Mouse (Mus musculus) urinary bladder, postnatal 36 days (tissue): ENCODE measurements around the gene Dicer1.

Experiments used
- DNase-seq, 2 experiments: peaks; one replicate each; pipeline ENCODE4 v3.0.0; 2022; ENCODE audit warnings: low spot score in 2 of 2, mixed read lengths in 1 of 2

Dicer1 gene

DNA sequence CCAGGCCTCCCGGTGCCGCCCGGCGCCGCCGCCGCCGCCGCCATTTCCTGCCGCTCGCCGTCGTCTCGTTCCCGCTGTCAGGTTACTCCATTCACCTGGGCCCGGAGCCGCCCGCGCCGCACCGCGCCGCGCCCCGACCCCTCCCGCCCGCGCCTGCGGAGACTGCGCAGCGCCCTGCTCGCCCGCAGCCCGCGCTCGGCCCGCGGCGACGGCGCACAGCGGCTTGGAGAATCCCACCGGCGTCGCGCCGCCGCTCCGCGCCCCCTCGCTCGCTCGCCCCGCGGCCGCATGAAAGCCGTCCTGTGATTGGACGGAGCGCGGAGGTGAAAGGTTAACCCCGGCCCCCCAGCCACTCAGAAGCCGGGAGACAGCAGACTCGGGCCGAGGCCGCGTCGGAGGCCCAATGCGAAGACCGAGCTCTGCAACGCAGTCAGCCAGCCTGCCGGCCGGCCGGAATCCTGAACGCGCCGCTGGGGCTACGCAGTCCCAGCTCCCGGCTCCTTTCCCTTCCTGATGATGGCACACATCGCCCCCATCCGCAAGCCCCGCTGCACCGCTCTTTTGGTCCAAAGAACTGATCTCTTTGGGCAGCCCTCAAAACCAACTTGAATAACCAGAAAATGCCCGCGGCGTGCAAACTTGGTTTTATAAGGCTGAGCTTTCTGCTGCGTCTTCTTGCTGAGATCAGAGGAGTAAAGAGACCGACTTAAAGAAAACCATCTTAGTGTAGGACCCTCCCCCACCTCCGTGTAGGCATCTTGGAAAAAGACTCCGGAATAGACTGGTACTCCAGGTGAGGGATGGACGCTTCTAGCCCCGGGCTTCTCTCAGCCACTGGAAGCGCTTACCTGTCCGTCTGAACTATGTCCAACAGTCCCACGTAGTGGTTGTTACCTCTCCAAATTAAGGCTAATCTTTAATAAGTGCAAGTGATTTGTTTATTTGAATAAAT lies at the start of gene Dicer1:
Gene Dicer1, minus strand, starts transcription at position 139 of the 952 bp plus-strand sequence.
- peak; percentile 97 to 98 for DNase-seq

DNA sequence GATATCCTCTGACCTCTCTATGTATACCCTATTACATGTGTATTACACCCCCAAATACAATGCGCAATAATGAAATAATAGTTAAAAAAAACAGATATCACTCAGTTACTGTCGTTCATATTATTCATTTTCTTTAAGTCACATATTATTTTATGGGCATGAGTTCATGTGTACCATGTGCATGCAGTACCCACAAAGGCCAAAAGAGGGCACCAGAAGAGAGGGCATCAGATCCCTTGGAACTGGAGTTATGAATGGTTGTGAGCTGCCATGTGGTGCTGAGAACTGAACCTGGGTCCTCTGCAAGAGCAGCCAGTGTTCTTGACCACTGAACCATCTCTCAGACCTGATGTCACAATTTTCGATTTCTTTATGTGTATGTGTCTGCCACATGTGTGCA lies 47.6 kb upstream of the Dicer1 start:
- no peak for DNase-seq

DNA sequence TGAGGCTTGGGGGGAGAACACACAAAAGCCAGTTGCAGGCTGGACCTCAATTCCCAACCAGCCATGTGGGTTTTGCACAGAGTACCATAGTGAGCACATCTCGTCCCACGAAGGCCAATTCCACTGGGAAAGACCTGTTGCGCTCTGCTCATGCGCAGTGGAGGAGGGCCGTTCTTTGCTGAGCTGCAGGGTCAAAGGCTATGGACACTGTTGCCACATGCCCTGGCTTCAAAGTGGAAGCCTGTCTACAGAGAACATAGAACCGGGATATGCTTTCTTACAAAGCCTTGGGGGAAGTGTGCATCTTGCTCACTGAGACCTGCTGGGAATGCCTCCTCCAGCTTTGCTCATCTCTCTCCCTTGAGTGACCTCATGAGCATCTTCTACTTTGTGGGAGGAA lies 46.2 kb upstream of the Dicer1 start:
- DNase-seq = no peak

DNA sequence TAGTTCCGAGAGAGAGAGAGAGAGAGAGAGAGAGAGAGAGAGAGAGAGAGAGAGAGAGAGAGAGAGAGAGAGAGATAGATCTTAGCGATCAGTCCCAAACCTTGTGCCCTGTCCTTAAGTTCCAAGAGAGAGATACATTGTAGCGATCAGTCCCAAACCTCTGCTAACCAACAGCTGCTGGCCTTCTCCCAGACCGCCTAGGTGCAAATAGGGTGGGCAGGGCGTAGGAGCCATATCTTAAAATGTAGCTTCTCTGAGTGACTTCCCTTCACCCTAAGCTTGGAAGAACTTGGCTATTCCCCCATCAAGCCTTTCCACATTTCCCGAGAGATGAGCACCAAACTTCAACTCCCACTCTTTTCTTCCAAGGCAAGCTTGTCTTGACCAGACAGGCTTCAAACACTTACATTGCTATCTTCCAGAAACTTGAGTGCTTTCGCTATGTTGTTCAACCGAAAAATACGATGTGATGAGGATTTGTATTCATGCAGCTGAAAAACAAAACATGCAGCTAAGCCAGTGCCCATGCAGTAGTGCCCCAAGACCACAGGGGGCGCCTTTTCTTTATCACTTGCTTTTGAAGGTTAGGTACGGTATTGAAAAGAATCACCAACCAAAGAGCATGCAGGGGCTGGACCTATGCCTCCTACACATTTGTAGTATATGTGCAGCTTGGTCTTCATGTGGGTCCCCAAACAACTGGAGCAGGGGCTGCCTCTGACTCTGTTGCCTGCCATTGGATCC lies 45.1 kb upstream of the Dicer1 start:
- no peak for DNase-seq

DNA sequence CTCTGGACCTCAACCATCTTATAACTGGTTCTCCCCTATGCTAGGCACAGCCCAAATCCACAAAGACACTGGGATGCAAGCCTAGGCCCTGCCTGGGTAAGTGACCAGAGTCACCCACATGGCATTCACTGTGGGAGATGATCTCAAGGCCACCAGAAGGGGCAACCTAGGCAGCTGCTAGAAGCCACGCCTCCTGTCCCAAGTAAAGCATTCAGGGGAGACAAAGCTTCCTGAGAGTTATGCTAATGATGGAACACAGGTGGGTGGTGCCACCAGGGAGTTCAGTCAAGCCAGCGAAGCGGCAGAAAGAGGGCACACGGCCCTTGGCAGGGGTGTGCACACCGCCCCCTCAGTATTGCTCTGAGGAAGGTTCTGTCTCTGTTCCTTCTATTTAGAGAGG lies 43.2 kb upstream of the Dicer1 start:
- DNase-seq = no peak

DNA sequence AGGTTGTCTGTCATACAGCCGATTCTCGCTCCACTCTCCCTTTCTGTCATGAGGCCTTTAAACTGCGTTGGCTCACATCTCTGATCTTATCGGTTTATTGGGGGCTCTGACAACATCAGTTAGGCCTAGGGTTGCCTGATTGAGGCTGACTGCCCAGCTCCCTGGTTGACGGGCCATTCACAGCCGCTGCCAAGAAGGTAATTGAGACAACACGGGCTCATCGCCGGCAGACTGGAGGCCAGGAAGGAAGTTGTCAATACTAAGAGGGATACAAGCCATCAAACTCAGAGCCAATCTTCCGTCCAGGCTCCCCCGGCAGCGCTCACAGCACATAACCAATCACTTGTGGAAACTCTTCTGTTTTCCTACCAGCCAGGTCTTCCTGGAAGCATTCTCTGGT lies 41.7 kb upstream of the Dicer1 start:
- DNase-seq = no peak

DNA sequence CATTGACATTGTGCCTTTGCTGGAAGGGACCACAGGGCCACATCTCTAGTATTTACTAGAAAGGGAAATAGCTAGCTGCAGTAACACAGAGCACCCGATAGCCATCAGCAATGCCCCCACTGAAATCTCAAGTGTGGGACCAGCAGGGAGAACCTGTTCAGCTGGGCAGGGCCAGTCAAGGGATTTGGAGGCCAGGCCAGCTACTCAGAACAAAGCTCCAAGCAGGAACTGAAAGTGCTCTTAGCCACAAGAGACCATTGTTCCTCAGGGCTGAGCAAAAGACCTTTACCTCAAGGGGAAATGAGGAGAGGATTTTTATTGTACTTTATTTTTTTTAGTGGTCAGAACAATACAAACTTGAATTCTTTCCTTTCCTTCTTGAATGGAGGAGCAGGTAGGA lies 25.9 kb upstream of the Dicer1 start:
- DNase-seq = peak; percentile 21 to 42

DNA sequence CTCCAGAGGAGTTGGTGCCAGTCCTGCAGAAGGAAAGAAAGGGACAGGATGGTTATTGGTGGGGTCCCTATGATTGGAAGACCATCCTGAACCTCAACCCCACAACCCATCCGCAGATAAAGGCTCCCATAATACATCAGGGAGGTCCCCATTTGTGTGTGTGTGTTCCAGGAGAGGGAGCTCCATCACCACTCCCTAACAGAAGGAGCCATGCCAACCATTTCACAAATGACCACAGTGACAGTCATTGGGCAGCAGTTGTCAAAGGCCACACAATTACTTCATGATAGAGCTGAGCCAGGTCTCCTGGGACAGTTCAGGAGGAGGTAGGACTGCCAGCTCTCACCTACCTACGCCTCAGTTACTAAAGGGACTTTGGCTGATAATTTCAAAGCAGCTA lies 20.2 kb upstream of the Dicer1 start:
- DNase-seq = no peak

DNA sequence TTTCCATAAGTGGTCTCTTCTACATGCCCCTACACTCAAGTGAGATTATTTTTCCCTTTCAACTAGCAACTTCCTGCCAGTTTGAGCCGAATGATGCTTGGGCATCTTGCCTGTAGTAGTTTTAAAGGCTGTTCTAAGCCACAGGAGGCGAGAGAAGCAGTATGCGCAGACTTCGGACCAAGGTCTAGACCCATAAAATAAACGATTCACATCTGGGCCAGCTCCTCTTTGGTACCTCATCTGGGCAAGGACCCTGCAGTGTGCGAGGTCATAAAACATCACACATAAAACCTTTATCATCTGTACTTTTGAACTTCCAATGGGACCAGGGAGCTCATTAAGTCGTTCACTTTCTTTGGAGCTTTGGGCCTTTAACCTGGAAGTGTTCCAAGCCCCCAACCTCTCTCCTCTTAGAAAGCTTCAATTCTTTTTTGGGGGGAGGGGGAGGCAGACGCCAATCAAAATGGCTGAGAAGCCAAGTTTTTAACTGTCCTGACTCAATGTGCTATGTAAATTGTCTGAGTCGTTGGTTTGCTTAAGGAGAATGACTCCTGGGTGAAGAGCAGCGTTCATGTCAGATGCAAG lies 17.5 kb upstream of the Dicer1 start:
- DNase-seq = no peak

DNA sequence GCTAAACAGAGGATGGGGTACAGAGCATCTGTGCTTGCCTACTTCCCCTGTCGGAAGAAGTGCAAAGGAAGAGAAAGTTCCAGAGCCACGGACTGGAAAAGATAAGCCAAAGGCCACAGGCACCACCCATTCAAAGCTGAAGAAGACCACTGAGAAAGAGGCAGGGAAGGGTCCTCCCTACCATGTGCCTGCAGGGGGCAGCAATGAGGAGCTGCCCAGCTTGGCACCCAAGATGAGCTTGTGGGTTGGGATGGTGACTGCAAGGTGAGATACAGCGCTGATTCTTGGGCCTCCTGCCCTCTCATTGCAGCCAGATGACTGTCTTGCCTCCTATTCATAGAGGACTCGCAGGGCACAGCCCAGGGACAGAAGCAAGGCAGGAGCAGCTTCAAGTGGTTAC lies 15.4 kb upstream of the Dicer1 start:
- no peak for DNase-seq

DNA sequence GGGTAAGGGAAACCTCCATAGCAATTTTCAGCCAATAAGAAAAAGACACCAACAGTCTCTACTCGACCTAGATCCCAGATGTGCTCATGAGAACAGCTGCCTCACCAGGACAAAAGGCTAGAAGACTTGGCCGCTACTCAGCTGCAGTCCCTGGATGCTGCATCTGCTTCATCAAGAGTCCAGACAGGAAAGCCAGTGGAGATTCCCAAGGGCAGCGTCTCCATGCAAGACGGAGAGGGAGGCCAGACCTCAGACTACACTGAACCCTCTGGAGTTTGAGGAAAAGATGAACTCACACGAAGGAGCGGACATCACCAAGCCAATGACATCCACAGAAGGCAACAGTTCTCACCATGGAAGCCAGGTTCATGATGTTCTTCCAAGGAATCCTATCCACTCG lies 14.0 kb upstream of the Dicer1 start:
- no peak for DNase-seq

DNA sequence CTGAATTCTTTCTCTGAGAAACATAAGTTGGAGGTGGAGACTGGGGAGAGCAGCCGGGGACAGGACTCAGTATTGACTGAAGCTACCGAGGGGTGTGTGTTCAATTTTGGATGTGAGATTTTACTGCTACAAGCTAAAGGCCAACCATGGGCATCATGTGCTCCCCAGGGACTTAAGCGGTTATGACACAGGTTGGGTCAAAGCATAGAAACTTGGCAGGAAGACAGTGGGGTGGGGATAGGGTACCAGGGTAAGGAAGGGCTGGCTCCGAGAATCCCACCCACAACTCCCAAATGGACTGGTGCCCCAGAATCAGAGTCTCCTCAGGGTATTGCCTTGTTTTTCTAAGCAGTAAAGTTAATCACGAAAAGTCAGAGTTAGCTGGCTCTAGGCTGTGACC lies 13.4 kb upstream of the Dicer1 start:
- no peak for DNase-seq

DNA sequence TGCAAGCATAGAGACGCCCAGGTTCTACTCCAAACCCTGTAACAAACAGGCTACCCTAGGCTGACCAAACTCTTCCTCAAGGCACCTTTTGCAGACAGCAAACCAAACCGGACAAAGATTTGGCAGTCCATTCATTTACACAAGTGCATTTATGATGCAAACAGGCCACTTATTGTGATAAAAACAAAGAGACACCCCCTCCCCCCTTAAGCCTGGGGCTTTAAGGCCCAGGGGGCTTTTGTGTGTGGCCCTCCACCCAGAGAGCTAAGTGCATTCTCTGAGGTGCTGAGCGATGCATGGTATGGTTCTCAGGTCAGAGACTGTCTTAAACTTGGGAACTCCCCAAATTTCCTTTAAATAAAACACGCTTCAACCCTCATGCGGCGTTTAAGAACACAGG lies 12.2 kb upstream of the Dicer1 start:
- no peak for DNase-seq

DNA sequence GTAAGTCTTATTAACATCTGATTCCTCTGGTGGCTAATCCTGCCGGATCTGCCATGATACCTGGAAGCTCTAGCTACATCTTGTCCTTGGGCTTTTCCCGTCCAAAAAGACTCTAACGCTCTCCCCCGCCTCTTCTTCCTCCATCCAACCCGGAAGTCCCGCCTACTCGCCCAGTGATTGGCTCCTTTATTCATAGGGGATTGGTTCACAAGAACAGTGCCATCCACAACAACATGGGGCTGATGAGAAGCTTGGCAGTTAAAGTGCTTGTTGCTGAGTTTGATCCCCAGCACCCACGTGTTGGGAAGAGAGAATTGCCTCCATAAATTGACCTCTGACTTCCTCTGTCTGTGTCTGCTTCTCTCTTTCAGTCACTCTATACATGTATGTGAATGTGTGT lies 9.7 kb upstream of the Dicer1 start:
- no peak for DNase-seq

DNA sequence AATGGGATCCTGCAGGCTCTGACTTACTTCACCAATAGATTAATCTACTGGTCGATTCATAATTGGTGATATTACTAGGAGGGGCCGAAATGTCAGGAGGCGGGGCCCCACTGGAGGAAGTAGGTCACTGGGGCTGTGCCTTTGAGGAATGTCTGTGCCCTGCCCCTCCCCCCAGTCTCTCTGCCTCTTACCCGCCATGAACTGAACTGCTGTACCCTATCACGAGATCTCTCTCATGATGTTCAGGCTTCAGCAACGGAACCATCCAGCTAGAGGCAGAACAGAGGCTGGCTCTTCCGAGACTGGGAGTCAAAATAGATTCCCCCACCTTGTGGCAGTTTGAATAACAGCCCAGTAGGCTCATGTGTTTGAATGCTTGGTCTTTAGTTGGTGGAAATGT lies 6.3 kb upstream of the Dicer1 start:
- DNase-seq = no peak

DNA sequence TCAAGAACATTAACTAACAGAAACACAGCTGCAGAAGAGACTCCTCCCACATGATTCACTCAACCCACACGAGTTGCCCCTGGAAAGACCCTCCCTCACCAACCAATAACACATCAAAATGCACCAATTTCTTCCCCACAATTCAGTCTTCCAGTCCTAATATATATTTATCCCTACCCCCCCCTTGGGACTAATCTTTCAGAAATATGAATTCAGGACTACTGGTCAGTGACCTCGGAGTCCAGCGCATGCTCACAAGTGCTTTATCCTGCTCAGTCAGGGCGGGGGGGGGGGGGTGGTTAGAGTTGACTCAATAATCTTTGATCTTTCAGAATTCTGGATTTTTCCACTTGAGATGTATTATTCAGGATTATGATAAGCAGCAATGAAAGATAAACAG lies 1.9 kb upstream of the Dicer1 start:
- DNase-seq = no peak

DNA sequence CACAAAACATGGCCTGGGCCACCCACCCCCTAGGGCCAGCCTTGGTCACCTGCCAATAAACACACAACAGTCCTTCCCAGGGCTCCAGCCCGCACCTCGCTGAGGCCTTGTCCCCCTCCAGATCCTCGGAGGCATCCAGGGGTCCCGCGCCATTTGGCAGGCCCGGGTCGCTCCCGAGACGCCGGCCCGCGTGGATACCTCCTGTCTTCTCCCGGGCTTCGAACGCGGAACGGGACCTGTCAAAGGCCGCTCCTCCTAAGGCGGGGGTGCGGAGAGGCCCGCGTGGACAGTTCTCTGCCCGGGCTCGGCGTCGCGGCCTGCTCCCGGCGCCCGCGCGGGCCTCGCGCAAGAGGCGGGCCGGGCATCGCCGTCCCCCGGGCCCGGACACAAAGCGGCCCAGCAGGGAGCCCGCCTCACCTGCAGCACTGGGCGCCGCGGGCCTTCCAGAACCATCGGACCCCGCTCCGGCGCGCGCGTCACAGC lies 380 bp downstream of the Dicer1 start:
- peak in 1 of 2 experiments; percentile 25 for DNase-seq

DNA sequence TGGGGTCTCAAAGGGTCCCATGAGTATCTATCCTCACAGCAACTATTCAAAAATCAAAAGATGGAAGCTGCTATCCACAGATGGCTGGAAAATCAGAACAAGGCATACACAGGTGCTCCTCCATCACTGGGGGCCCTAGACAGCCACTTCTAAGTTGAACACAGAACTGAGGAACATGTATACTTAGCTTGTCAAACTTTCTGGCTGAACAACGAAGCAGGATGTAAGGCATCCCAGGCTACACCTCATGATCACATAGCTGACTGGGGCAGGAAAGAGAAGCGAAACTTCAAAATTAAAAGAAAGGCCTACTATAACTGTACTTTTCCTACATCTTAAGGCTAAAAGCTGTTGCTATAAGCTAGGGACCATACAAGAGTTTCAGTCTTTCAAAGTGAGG lies 2.8 kb downstream of the Dicer1 start:
- no peak for DNase-seq

DNA sequence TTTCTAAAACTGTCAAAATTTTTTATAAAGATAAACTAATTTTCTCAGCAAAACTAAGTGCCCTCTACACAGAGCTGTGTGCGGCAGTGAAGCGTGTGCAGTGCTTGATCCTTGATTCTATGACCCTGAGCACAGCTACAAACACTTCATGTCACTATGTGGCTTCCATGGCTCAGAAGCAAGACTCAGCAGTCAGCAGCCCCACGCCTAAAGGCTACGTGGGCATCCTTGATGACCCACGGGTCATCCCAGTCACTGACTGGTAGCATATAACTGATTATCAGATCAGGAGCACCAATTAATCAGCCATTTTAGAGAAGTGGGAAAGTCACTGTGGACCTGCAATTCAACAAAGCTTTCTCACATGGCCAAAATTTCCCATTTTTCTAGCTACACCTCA lies 4.5 kb downstream of the Dicer1 start:
- DNase-seq = no peak

DNA sequence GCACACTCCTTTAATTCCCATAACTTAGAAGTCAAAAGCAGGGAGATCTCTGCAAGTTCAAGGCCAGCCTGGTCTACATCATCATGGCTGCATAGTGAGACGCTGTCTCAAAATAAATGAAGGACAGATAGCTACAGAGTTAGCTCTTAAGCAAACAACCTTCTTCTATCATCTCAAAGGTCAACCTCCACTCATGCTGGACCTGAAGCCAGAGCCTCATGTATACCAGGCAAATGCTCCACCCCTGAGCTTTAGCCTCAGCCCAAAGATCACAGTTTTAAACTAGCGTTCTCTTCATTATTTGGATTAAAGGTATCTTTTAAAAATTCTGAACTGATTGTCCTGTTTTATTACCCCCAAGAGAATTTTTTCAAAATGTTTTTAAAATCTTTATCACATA lies 5.2 kb downstream of the Dicer1 start:
- DNase-seq = no peak

DNA sequence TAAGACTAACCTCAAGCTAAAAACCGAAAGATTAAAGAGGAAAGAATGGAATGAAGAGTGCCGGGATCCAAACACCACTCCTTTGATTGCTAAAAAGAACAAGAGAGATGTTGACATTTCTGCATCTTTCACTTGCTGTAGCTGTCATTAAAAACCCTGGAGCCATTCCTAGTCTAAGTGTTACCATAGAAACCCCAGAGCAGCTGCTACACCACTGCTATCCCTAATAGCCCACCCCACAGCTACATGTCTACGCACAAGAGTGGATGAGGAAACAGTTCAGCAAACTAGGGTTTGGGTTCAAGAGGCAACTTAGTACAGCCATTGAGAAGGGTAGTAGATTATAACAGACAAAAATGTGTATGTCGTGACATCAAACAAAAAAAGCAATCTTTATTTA lies 8.1 kb downstream of the Dicer1 start:
- DNase-seq = no peak

DNA sequence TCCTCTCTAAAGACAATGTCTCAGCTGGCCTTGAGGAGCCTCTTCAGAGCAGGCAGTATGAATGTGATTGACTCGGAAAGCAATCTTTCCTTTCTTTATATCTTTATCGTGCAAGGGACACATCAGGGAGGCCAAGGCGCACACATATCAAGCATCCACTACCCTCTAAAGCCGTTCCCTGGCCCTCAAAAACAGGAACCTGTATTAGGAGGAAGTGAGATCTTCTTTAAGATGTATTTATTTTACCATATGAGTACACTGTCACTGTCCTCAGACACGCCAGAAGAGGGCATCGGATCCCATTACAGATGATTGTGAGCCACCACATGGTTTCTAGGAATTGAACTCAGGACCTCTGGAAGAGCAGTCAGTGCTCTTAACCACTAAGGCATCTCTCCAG lies 9.5 kb downstream of the Dicer1 start:
- DNase-seq = no peak
